Mouse (Mus musculus) right cerebral cortex, postnatal 25 days (tissue): ENCODE results near the gene Orc5.
A peak's percentile ranks its signal among the peaks of the same experiment; 100 is the strongest.

Experiments
- DNase-seq: peaks from one replicate; pipeline ENCODE4 v3.0.0; 2022

The Orc5 gene

DNA sequence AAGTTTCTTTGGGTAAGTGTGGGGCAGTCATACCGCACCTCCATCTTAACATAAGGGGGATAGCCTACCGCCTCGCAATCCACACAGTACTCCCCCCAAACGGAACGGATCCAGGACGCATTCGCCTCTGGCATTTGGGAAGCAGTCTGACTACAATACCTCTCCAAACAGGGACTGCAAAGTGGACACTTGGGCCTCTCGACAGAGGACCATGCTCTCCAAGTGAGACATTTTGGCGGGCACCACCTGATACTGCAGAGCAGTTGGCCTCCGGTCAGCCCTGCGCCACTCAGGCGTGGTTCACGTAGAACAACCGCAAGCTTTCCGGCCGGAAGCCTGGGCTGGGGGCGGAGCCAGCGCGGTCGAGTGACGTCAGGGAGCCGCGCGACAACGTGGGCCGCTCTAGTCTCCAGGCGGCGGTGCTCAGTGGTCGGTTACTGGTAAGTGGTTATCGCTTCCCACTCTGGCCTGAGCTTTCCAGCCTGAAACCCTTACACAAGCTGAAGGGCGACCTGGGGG, at the start of gene Orc5:
TSS of gene Orc5 (minus strand) at position 397 of the 519 bp plus-strand sequence.
- DNase-seq = peak; percentile 92

DNA sequence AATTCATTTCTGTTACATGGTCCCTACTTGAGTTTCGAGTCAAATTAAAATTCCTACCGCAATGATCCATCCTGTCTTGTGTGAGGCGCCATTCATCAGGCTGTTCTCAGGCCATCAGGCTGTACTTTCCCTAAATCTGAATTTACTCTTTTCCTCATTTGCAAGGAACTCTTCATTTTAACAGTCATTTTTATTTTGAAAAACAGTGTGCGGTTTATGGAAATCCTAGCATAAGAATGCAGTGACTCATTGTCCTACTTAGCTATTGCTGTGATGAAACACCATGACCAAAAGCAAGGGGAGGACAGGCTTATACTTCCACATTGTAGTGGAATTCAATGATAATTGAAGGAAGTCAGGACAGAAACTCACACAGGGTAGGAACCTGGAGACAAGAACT, 46.8 kb upstream of the Orc5 start:
- DNase-seq = no peak

- DNase-seq = no peak
These were observed 39.2 kb upstream of the Orc5 start for GRCm38 (mm10) chr5:22589370-22589966.

GRCm38 (mm10) chr5:22587492-22587891, 37.3 kb upstream of the Orc5 start:
- DNase-seq = no peak

- no peak for DNase-seq
These were observed 34.3 kb upstream of the Orc5 start for GRCm38 (mm10) chr5:22584556-22584955.

DNA sequence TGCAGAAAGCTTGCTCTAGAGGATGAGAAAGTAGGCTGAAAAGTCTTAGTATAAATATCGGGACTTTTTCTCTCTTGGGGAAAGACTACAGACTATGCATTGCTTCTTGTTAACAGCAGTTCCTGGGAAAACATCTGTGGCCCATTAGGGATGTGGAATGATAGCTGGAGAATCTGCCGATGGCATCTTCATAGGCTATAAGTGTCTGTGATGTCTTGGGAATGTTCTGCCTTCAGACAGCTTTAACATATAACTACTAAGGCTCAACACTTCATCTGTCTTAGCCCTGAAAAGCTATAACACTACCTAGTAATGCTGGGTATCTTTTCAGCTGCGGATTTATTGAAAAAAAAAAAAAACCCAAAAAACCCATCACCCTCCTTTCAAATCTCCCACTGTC, 27.8 kb upstream of the Orc5 start:
- no peak for DNase-seq

DNA sequence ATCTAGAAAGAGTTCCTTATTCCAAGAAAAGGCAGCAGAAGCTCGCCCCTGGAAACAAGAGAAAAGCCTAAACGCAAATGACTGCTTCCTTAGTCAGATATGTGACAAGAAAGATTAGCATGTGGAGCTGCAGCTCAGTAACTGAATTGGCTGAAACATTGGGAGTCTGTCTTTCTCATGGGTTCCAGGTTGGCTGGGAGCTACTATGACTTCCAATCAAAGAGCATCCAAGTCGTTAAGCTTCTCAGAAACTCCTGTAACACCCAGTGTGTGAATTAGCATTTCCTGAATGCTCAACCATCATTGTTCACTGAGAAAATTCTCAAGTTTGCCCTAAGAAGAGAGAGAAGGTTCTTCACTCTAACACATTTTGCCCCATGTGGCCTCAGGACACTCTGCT, 24.5 kb upstream of the Orc5 start:
- no peak for DNase-seq

- no peak for DNase-seq
These were observed 23.9 kb upstream of the Orc5 start for GRCm38 (mm10) chr5:22574161-22574560.

DNA sequence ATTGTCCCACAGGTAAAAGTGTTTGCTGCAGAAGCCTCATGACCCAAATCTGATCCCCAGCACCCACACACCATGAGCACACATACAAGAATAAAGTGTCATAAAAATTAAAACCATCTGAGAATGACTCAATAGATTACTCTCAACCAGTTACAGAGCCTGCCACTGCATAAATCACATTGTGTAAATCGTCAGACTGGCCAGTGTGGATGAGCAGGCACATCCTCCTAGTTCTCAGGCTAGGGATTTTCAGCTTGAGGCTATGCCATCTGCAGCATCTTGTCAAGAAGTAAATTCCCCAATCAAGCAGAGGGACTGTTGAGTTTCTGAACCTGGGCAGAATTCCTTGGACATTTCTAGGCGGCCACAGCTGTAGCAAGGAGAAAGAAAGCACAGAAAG, 23.5 kb upstream of the Orc5 start:
- no peak for DNase-seq

DNA sequence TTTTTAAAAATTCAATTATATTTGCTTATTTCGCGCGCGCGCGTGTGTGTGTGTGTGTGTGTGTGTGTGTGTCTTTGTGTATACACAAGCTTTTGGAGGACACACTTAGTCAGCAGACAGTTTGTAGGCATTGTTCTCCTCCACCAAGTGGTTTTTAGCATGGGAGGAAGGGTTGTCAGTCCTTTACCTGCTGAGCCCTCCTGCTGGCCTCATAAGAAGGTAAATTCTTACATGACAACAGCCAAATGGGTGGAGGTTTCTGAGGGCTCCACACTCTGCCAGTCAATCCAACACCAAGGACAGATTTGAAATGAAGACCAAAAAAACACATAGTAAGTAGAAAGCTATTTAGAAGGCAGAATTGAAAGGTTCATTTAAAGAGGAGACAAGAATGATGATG, 22.7 kb upstream of the Orc5 start:
- DNase-seq = no peak

DNA sequence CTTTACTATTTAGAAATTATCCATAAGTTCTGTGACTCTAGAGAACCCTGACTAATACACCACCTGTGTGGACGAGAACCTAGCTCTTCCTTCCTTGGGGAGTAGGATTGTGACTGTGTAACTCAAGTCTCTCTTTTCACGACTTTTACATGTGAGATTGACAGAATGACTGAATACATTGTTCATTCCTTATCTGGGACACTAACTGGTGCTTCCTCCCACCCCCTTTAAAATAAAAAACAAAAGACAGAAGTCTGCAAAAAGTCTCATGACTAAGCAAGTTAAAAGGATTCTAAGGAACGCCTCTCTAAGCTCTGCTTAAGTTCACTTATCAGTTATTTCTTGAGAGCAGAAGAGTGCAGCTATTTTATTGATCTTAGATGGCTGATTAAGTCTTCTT, 22.2 kb upstream of the Orc5 start:
- DNase-seq = no peak

DNA sequence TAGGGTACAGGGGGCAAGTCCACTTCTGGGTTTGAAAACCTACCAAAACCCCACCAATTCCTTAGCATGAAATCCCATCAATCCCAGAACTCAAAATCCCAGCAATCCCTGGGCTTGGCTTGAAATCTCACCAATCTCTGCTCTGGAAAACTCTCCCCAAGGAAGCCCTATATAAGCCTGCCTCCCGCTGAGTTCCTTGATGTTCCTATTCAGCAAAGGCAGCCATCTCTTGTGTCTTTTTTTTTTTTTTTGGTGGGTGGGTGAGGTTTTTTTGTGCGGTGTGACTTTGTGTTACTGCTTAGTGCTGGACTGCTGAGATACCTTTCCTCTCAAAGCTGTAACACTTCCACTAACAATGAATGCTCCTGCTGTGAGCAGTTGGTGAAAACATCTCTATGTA, 15.5 kb upstream of the Orc5 start:
- DNase-seq = no peak

DNA sequence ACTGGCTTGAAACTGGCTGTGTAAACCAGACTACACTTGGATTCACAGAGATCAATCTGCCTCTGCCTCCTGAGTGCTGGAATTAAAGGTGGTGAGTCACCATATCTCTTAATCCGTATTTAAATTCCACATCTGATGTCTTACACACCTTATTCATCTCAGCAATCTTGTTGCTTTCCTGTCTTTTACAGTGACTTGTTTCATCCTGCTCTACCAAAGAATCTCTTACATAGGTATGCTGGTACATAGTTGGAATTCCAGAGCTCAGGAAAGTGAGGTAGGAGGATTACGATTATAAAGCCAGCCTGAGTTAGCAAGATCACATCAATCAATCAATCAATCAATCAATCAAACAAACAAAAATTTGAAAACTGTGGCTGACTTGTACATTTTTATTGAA, 9.6 kb upstream of the Orc5 start:
- DNase-seq = no peak

DNA sequence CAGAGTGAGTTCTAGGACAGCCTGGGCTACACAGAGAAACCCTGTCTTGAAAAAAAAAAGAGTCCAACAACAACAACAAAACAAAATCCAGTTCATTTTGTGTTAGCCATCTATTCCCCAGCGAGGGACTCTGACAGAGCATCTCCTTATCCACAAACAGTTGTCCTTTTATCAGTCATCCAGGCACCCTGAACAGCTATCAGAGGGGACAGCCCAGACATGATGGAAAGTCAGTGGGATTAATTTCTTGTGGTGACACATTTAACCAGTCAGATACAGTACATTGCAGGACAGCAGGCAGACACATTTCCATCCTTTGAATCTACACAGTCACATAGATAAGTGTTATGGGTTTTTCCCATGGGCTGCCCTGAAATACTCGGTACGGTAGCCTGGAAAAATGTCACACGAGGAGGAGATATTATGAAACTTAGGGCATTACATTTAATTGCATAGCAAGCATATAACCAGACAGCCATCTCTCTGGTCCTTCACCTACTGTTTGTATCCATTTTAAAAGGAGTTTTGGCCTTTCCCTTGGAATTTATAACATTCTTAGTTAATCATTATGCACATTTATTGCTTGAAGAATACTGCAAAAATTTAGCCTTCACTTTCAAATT, 7.4 kb upstream of the Orc5 start:
- no peak for DNase-seq

GRCm38 (mm10) chr5:22556713-22557112, 6.5 kb upstream of the Orc5 start:
- no peak for DNase-seq

DNA sequence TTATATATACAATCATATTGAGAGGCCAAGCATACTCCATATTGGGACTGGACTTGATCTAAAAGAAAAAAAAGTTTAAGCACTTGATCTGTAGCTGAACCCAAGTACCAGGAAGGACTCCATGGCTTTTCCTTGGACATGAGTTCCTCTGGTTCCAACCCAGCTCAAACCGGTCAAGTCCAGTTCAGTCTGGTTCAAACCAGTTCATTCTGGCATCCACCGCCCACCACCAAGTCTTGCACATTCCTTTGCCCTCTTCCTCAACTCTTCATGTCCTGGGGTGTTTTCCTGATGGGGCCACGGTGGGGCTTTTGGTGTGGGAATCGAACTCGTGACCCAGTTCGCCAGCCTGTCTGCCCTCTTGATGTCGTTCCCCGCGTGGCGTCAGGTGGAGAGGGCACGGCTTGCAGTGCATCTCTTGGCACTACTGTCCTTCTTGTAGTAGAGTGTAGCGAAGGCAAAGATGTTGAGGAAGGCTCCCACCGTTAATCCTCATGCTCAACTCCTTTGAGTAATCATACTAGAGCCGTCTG, 2.1 kb upstream of the Orc5 start:
- no peak for DNase-seq

DNA sequence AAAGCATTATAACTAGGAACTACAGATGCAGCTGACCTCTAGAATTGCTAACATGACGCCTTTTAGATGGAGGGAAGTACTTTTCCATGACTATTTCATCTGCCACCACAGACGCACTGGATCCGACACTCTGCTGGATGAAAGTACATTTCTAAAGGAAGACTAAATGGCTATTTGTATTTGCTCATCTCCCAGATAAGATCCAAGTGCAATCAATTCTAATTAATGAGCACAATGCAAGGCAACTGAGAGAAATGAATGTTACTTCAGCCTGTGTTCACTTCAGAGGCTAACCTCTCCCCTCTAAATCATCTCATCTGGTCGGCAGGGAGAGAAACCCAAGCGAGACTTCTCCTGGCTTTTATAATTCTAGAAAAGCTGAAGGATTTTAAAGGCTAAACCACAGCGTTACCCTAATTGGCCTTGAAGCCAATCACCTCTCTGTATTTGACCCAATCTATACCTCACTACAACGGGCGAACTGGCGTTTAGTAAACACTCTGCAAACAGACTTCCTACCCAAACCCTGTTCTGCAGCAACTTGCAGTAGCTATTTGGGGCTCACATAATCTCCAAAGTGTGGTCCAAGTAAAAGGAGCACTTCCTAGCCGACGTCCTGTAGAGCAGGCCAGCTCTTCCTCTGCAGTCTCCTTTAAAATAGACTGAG, 730 bp downstream of the Orc5 start:
- no peak for DNase-seq

DNA sequence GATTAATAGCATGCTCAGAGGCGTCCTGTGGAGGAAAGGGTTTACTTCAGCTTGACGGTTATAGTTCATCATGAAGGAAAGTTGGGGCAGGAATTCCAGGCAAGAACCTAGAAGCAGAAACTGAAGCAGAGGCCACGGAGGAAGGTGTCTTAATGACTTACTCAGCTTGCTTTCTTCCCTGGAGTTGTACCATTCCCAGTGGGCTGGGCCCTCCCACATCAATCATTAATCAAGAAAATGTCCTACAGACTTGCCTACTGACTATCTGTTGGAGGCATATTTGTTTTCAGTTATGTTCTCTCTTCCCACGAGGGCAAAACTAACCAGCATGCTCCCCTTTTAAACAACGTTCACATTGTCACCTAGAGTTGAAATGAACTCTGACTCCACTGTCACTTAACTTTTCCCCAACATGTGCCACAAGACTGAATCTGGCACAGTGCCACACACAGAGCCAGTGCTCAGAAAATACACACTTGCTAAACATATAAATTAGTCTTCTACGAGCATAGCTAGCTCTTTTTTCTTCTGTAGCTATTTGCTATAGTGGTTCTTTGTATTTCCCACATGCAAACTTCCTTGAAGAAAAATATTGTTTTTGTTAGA, 1.6 kb downstream of the Orc5 start:
- DNase-seq = no peak

DNA sequence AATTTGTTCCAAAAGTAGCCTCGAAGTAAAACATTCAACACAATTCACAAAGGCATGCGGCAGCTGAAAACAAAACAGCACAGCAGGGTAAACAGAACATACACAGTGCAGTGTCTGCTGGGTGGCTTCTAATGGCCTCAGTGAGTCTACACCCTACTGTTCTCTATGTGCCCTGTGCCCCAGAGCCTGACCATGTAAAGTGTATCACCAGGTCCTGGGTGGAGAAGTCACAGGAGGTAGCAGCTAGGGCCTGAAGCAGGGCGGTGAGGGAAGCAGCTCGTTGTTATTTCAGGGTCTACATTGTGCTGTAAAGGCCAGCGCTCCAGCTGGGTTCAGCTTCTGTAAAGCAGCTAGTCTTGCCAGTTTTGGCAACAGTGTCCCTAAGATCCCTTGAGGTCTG, 3.7 kb downstream of the Orc5 start:
- no peak for DNase-seq

GRCm38 (mm10) chr5:22545305-22545704, 4.9 kb downstream of the Orc5 start:
- DNase-seq = no peak

DNA sequence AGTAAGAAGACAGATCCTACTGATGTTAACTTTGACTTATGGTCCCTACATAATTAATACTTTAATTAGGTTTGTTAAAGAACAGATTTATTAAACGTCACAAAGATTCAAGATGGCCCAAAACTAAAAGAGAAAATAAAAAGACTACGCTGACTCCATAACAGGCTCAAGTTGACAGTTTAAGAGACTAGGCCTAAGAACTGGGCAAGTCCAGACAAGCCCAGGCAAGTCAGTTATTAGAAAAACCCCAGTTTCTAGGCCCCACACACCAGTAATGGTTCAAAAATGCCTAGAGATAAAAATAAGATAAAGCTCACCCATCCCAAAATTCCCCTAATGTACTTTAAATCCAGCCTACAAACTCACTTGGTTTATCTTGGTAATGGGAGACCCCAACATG, 7.6 kb downstream of the Orc5 start:
- DNase-seq = no peak

GRCm38 (mm10) chr5:22538996-22539600, 11.1 kb downstream of the Orc5 start:
- DNase-seq = no peak

DNA sequence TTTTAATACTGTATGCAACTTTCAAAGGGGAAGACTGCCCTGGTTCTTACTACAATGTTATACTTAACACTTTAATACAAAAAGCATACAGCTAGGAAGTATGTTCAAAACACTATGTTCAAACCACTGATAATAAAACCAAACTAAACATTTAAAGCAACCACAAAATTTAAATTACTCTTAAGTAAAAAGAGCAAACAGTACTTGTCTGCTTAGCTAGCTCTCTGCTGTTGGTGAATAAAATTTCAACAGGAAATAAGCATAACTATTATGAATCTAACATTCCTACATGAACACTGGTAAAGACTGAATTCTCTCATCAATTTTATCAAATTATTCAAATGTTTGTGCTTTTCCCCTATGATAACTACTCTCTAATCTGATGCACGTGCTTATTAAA, 13.5 kb downstream of the Orc5 start:
- DNase-seq = no peak
